Mouse (Mus musculus) brain, embryonic 14.5 days (tissue): Measurements from ENCODE around the gene Olfr937.

Source experiments
- CTCF ChIP-seq: fragments of 200-500 bp; IDR thresholded peaks from 2 replicates; pipeline ENCODE4 v1.5.1; 2012; ENCODE audit warnings: inconsistent platforms, mild to moderate bottlenecking, moderate library complexity, borderline replicate concordance; ENCODE audit not compliant: insufficient read depth, insufficient read length; ENCODE audit errors: extremely low read depth
- POLR2A ChIP-seq: fragments of 200-500 bp; IDR thresholded peaks from 2 replicates; pipeline ENCODE4 v1.6.1; 2012; ENCODE audit warnings: mild to moderate bottlenecking, inconsistent platforms, borderline replicate concordance; ENCODE audit not compliant: poor library complexity, insufficient read depth, insufficient read length, severe bottlenecking; ENCODE audit errors: extremely low read depth

DNA sequence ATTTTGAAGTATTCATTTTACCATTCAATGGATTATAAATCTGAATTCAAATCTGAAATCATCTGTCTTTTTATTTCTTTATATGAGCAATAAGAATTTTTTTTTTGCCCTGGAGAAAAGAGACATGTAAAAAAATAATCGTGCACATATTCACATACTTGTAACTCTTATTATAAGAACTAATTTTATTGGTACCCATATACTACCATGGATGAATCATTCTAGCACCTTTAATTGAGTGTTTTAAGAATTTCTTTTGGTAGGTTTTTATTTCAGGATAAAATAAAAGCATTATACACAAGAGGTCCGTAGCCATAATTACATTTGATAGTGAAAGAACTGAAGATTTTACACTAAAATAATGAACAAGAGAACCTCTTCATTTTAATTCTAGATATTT is 14.0 kb upstream of the Olfr937 start, which contains the start of gene Olfr938:
- TF ChIP-seq CTCF, result no peak
- no peak for TF ChIP-seq POLR2A
